Mouse (Mus musculus) myocyte (in vitro differentiated cells): Measurements from ENCODE around the gene Pafah1b3. TPM values are rescaled to one million over a fixed set of nuclear protein-coding genes. Genes with fewer than 3 reads are reported as not detected.

ENCODE experiments used
- H3K27me3 ChIP-seq: one replicate; pipeline ENCODE4 v1.6.1; 2011; ENCODE audit not compliant: control insufficient read depth, insufficient read depth, insufficient read length
- H3K36me3 ChIP-seq: one replicate; pipeline ENCODE4 v1.6.1; 2011; ENCODE audit not compliant: control insufficient read depth, insufficient read depth
- H3K4me2 ChIP-seq: one replicate; pipeline ENCODE4 v1.6.1; 2011; ENCODE audit warnings: low read depth, control low read depth
- H3K4me3 ChIP-seq: one replicate; pipeline ENCODE4 v1.5.1; 2011; ENCODE audit warnings: mild to moderate bottlenecking, control low read depth, moderate library complexity
- H3K79me2 ChIP-seq: one replicate; pipeline ENCODE4 v1.6.1; 2011; ENCODE audit not compliant: control insufficient read depth, insufficient read depth
- H3ac ChIP-seq: one replicate; pipeline ENCODE4 v1.6.1; 2011; ENCODE audit not compliant: control insufficient read depth, insufficient read length
- CEBPB ChIP-seq: IDR thresholded peaks from 2 replicates; pipeline ENCODE4 v1.6.1; 2011; ENCODE audit warnings: mild to moderate bottlenecking, moderate library complexity; ENCODE audit not compliant: poor library complexity, insufficient read depth, severe bottlenecking
- E2F4 ChIP-seq: IDR thresholded peaks from one replicate; pipeline ENCODE4 v1.6.1; 2011; ENCODE audit warnings: mild to moderate bottlenecking, control low read depth, moderate library complexity; ENCODE audit not compliant: insufficient read depth
- MAX ChIP-seq: IDR thresholded peaks from one replicate; pipeline ENCODE4 v1.6.1; 2011; ENCODE audit warnings: low read depth, mild to moderate bottlenecking, control low read depth
- MYOD1 ChIP-seq, 3 experiments: IDR thresholded peaks; one replicate each; pipeline ENCODE4 v1.6.1; 2011; ENCODE audit warnings: control low read depth in 2 of 3, low read depth in 2 of 3, mild to moderate bottlenecking in 2 of 3, moderate library complexity in 1 of 3; ENCODE audit not compliant: insufficient read length in 2 of 3, control insufficient read depth in 1 of 3
- MYOG ChIP-seq, 3 experiments: IDR thresholded peaks; one replicate each; pipeline ENCODE4 v1.6.1; 2011; ENCODE audit warnings: control low read depth in 2 of 3, low read depth in 2 of 3, mild to moderate bottlenecking in 2 of 3; ENCODE audit not compliant: insufficient read length in 2 of 3, control insufficient read depth in 1 of 3, insufficient read depth in 1 of 3
- POLR2A ChIP-seq: IDR thresholded peaks from one replicate; pipeline ENCODE4 v1.6.1; 2011; ENCODE audit warnings: low read depth, mild to moderate bottlenecking, control low read depth, moderate library complexity; ENCODE audit not compliant: insufficient read length
- POLR2AphosphoS2 ChIP-seq: IDR thresholded peaks from one replicate; pipeline ENCODE4 v1.6.1; 2011; ENCODE audit warnings: low read depth, control low read depth; ENCODE audit not compliant: insufficient read length
- REST ChIP-seq: IDR thresholded peaks from one replicate; pipeline ENCODE4 v1.6.1; 2011; ENCODE audit warnings: mild to moderate bottlenecking, control low read depth, moderate library complexity; ENCODE audit not compliant: insufficient read depth, insufficient read length
- SRF ChIP-seq: IDR thresholded peaks from one replicate; pipeline ENCODE4 v1.6.1; 2011; ENCODE audit warnings: low read depth; ENCODE audit not compliant: control insufficient read depth, insufficient read length
- TCF12 ChIP-seq: IDR thresholded peaks from one replicate; pipeline ENCODE4 v1.6.1; 2011; ENCODE audit warnings: mild to moderate bottlenecking, control low read depth; ENCODE audit not compliant: poor library complexity, insufficient read depth, severe bottlenecking
- TCF3 ChIP-seq: IDR thresholded peaks from one replicate; pipeline ENCODE4 v1.6.1; 2011; ENCODE audit warnings: low read depth, control low read depth; ENCODE audit not compliant: insufficient read length
- USF1 ChIP-seq: IDR thresholded peaks from one replicate; pipeline ENCODE4 v1.6.1; 2011; ENCODE audit warnings: low read depth, mild to moderate bottlenecking, control low read depth, moderate library complexity
- polyA plus RNA-seq: library from polyadenylated mRNA; unstranded; fragments of >200 nt; fragmentation: generic; extraction: Trizol; gene quantifications from one replicate; pipeline ENCODE4 v1.2.1, GENCODE M21; 2012; ENCODE audit warnings: missing spikeins

Pafah1b3 gene
- polyA plus RNA-seq, 1 experiment: 54.0 TPM

DNA sequence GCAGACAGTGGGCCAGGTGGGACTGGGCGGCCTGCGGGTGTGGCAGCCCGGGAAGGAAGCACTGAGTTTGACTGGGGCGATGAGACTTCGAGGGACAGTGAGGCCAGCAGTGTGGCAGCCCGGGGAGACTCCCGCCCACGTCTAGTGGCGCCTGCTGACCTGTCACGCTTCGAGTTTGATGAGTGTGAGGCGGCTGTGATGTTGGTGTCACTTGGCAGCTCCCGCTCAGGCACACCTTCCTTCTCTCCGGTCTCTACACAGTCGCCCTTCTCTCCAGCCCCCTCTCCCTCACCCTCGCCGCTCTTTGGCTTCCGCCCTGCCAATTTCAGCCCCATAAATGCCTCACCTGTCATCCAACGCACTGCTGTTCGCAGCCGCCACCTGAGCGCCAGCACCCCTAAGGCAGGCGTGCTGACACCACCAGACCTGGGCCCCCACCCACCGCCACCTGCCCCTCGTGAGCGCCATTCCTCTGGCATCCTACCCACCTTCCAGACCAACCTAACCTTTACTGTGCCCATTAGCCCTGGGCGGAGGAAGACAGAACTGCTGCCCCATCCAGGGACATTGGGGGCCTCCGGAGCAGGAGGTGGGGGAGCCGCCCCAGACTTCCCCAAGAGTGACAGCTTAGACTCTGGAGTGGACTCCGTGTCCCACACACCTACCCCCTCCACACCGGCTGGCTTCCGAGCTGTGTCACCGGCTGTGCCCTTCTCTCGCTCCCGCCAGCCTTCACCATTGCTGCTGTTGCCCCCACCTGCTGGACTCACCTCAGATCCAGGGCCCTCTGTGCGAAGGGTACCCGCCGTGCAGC is 25.1 kb downstream of the Pafah1b3 start:
- H3ac ChIP-seq: no peak overlapping the region
- peaks cover 22% of the 10 kb centered on the region for H3K79me2 ChIP-seq
- H3K36me3 ChIP-seq: no peaks in the 10 kb centered on the region
- no peaks in the 10 kb centered on the region for H3K27me3 ChIP-seq
- H3K4me3 ChIP-seq: no peak overlapping the region
- TF ChIP-seq MYOG (IDR thresholded peaks at IDR 0.05; ENCODE audit: control insufficient read depth in 1 of 3, insufficient read depth in 1 of 3, insufficient read length in 2 of 3, low read depth in 2 of 3) (no peak), SRF (no peak), REST (no peak), POLR2AphosphoS2 (no peak), CEBPB (no peak), TCF12 (no peak), POLR2A (no peak), MYOD1 (IDR thresholded peaks at IDR 0.05; ENCODE audit: control insufficient read depth in 1 of 3, insufficient read length in 2 of 3, low read depth in 2 of 3) (no peak), USF1 (no peak), TCF3 (no peak), MAX (no peak), E2F4 (no peak)
- no peak overlapping the region for H3K4me2 ChIP-seq

DNA sequence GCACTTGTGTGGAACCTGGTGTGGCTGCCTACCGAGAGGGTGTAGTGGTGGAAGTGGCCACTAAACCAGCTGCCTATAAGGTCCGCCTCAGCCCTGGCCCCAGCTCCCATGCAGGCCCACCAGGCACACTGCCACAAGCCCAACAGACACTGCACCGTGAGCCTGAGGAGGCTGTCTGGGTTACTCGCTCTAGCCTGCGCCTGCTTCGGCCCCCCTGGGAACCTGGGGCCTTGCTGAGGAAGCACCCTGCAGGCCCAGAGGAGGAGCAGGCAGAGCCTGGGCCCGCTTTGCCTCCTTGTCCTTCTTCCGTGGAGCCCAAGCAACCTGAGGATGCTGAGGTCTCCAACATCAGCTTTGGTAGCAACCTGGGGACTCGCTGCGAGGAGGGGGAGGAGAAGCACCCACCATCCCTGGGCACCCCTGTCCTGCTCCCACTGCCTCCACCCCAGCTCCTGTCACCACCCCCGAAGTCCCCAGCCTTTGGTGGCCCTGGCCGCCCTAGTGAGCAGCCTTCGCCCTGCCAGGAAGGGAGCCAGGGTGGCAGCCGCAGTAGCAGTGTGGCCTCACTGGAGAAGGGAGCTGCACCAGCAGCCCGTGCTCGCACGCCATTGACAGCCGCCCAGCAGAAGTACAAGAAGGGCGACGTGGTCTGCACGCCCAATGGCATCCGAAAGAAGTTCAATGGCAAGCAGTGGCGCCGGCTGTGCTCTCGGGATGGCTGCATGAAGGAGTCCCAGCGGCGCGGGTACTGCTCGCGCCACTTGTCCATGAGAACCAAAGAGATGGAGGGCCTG is 25.9 kb downstream of the Pafah1b3 start:
- TF ChIP-seq USF1 (no peak), POLR2A (no peak), CEBPB (no peak), SRF (no peak), MAX (no peak), POLR2AphosphoS2 (no peak), MYOG (IDR thresholded peaks at IDR 0.05; ENCODE audit: control insufficient read depth in 1 of 3, insufficient read depth in 1 of 3, insufficient read length in 2 of 3, low read depth in 2 of 3) (no peak)
- no peaks in the 10 kb centered on the region for H3K27me3 ChIP-seq

DNA sequence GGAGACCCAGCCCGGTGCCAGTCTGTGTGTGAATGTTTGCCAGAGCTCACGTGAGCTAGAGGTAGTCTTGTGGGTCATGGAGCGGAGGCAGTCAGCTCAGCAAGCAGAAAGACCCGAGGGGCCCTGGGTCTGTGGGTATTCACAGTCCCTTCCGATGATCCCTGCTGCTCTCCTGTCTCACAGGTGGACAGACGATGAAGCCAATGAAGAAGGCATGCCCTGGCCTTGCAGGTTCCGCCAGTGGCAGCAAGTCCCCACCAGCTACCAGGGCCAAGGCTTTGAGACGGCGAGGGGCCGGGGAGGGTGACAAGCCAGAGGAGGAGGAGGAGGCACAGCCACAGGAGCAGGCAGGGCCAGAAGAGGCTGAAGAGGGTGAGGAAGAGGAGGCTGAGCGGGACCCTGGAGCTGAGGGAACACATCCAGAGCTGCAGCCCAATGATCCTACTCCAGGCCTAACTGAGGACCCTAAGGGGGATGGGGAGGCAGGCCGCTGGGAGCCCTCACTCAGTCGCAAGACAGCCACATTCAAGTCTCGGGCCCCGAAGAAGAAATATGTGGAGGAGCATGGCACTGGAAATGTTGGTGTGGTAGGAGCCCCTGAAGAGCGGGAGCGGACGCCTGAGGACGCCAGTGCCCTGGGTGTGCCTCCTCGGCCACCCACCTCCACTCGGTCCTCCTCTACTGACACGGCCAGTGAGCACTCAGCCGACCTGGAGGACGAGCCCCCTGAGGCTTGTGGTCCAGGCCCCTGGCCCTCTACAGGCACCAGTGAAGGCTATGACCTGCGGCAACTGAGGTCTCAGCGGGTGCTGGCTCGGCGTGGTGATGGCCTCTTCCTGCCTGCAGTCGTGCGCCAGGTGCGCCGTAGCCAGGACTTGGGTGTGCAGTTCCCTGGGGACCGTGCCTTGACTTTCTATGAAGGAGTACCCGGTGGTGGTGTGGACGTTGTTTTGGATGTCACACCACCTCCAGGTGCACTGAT is 26.8 kb downstream of the Pafah1b3 start:
- H3K79me2 ChIP-seq: peaks cover 17% of the 10 kb centered on the region
- no peak overlapping the region for H3K4me2 ChIP-seq
- TF ChIP-seq SRF (no peak), MYOD1 (IDR thresholded peaks at IDR 0.05; ENCODE audit: control insufficient read depth in 1 of 3, insufficient read length in 2 of 3, low read depth in 2 of 3) (peak in 1 of 3 experiments; percentile 0), POLR2A (no peak), TCF12 (no peak)
- no peaks in the 10 kb centered on the region for H3K27me3 ChIP-seq
- no peak overlapping the region for H3K4me3 ChIP-seq
- H3K36me3 ChIP-seq: no peaks in the 10 kb centered on the region
- H3ac ChIP-seq: no peak overlapping the region

More for the DNA sequence above, 25.9 kb downstream of the Pafah1b3 start:
- H3K79me2 ChIP-seq: peaks cover 19% of the 10 kb centered on the region
- no peaks in the 10 kb centered on the region for H3K36me3 ChIP-seq
- H3K4me3 ChIP-seq: no peak overlapping the region
- H3ac ChIP-seq: no peak overlapping the region
- no peak overlapping the region for H3K4me2 ChIP-seq

DNA sequence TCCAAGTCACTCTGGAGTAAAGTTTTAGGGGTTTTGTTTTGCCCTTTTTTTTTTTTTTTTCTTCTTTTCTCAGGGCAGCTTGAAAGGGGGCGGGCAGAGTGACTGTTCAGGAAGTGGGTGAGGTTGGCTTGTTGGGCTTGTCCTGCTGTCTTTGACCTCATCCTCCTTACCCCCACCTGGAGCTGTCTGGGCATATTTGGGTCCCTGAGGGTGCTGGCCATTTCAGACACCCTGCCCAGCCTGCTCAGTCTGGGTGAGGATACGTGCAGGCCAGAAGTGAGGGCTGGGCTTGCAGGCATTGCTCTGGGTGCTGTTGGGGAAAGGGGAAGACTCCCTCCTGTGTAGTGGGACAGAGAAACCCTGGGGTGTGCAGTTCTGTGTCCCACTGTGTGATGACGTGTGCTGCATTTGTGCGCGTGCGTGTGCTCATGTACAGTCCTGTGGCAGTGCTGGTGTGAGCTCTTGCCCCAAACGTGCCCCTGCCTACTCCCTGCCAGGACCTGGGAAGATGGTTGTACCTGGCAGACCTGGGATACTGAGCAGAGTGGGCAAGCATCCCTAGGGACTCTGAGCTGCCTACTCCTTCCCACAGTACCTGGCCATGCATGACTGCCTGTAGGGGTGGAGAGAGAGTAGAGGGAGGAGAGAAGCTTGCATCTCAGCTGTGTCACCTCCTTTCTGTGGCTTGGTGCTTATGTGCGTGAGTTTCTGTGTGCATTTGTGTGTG is 28.1 kb downstream of the Pafah1b3 start:
- Histone ChIP-seq H3K4me3 (peak overlapping the region; percentile 84), H3K36me3 (no peaks in the 10 kb centered on the region), H3ac (peak overlapping the region; percentile 24), H3K79me2 (peaks cover 17% of the 10 kb centered on the region), H3K27me3 (no peaks in the 10 kb centered on the region), H3K4me2 (peak overlapping the region; percentile 92)
- TF ChIP-seq E2F4 (no peak), MAX (no peak), POLR2AphosphoS2 (peak; percentile 62)

DNA sequence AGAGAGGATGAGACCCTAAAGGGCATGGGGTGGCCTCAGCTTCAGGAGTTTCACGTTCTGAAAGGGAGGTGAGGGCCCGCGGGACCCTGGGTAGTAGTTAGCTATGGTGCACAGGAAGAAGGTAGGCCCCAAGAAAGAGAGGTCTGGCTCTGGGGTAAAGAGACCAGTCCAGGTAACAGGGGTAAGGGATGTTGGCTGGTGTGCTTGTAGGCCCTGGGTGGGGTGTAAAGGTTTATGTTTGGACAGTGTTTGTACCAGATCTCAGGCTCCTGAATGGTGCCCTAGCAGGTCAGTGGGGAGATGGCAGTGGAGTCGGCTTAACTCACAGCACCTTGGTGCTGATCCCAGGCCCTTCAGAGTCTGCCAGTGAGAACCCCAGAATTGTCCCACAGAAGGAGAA is 28.8 kb downstream of the Pafah1b3 start:
- no peaks in the 10 kb centered on the region for H3K27me3 ChIP-seq
- H3K4me2 ChIP-seq: peak overlapping the region; percentile 92
- TF ChIP-seq MYOD1 (IDR thresholded peaks at IDR 0.05; ENCODE audit: control insufficient read depth in 1 of 3, insufficient read length in 2 of 3, low read depth in 2 of 3): no peak
- TF ChIP-seq REST: no peak
- no peak for TF ChIP-seq MYOG (IDR thresholded peaks at IDR 0.05; ENCODE audit: control insufficient read depth in 1 of 3, insufficient read depth in 1 of 3, insufficient read length in 2 of 3, low read depth in 2 of 3)
- H3K4me3 ChIP-seq: peak overlapping the region; percentile 84
- H3K79me2 ChIP-seq: peaks cover 17% of the 10 kb centered on the region
- peak overlapping the region; percentile 24 for H3ac ChIP-seq
- H3K36me3 ChIP-seq: no peaks in the 10 kb centered on the region
